Mouse (Mus musculus) kidney, embryonic 16.5 days (tissue): ENCODE measurements around the gene Rsph10b. TPM values are rescaled to one million over a fixed set of nuclear protein-coding genes. Genes with fewer than 3 reads are reported as not detected.

ENCODE experiments used
- ATAC-seq: fragments of 200-750 bp; cut with Nextera tagmentation; 2 replicates; pipeline ENCODE4 v1.8.0; 2017; ENCODE audit warnings: moderate TSS enrichment; ENCODE audit not compliant: low FRiP score, low TSS enrichment
- H3K27ac ChIP-seq: fragments of 300-500 bp; sonication (generic); 2 replicates; pipeline ENCODE4 v1.5.1; 2014; ENCODE audit warnings: low read length
- H3K27me3 ChIP-seq: fragments of 300-500 bp; sonication (generic); 2 replicates; pipeline ENCODE4 v1.6.1; 2014; ENCODE audit warnings: low read length, control low read depth, mixed read lengths; ENCODE audit not compliant: insufficient read depth
- H3K36me3 ChIP-seq: fragments of 300-500 bp; sonication (generic); 2 replicates; pipeline ENCODE4 v1.6.1; 2014; ENCODE audit warnings: low read length, control low read depth, mixed read lengths; ENCODE audit not compliant: insufficient read depth
- H3K4me1 ChIP-seq: fragments of 300-500 bp; sonication (generic); 2 replicates; pipeline ENCODE4 v1.6.1; 2014; ENCODE audit warnings: low read length, control low read depth, mixed read lengths; ENCODE audit not compliant: insufficient read depth
- H3K4me2 ChIP-seq: fragments of 300-500 bp; sonication (generic); replicated peaks from 2 replicates; pipeline ENCODE4 v1.6.1; 2014; ENCODE audit warnings: low read depth, low read length
- H3K4me3 ChIP-seq: fragments of 300-500 bp; sonication (generic); 2 replicates; pipeline ENCODE4 v1.5.1; 2014; ENCODE audit warnings: mild to moderate bottlenecking, low read length
- H3K9ac ChIP-seq: fragments of 300-500 bp; sonication (generic); replicated peaks from 2 replicates; pipeline ENCODE4 v1.6.1; 2014; ENCODE audit warnings: low read length
- H3K9me3 ChIP-seq: fragments of 300-500 bp; sonication (generic); 2 replicates; pipeline ENCODE4 v1.6.1; 2016; ENCODE audit warnings: low read length, control low read depth
- WGBS: fragments of 180-500 bp; shearing (Covaris S2); extraction: QIAGEN DNeasy Blood & Tissue Kit; methylation state at CpG from one replicate; pipeline ENCODE4 v1.1.7; 2014; 5-methylcytosine and 5-hydroxymethylcytosine counted together
- polyA plus RNA-seq: library from polyadenylated mRNA; unstranded; fragments of >200 nt; fragmentation: Nextera tagmentation; extraction: Ambion mirVana; gene quantifications from 2 replicates; pipeline ENCODE4 v1.2.1, GENCODE M21; 2015

The Rsph10b gene
- 0.45 and 0.73 TPM in 2 replicates for polyA plus RNA-seq

DNA sequence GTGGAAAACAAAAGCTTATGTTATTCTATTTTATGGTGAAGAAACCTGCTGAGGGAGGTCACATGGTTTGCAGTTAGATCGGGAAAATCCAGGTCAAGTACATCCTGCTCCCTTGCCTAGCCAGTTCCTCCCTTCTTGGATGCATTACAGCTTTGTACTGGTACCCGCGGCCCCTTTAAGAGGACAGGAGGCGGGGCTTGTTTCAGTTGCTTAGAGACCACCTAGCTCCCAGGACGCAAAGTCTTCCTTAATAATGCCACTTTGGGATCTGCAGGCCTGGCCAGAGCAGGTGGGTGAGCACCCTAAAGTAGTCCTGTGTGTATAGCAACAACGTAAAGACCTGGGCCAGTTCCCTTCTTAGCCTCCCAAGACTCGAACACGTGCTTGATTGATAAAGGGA is at the start of gene Rsph10b:
Gene Rsph10b (plus strand): TSS at position 205 of the 400 bp plus-strand sequence.
- no peak; the same call in 1 of the 2 replicates for ATAC-seq

GRCm38 (mm10) chr5:143885274-143885673 is 47.6 kb upstream of the Rsph10b start:
- WGBS: 96% methylated on average over 3 of the region's 3 CpGs
- no peak for ATAC-seq
- Histone ChIP-seq H3K4me1 (no peaks in the 10 kb centered on the region), H3K4me3 (no peak overlapping the region), H3K27ac (no peak overlapping the region), H3K27me3 (no peaks in the 10 kb centered on the region), H3K4me2 (no peak overlapping the region), H3K36me3 (peaks cover 82% of the 10 kb centered on the region), H3K9me3 (no peaks in the 10 kb centered on the region), H3K9ac (no peak overlapping the region)

More for the DNA sequence above, at the start of gene Rsph10b:
- Histone ChIP-seq H3K9me3 (no peaks in the 10 kb centered on the region), H3K4me2 (no peak within 1 kb of the TSS), H3K27me3 (no peaks in the 10 kb centered on the region), H3K9ac (no peak within 1 kb of the TSS), H3K4me3 (no peak within 1 kb of the TSS), H3K27ac (no peak within 1 kb of the TSS), H3K36me3 (peaks cover 29% of the 10 kb centered on the region), H3K4me1 (no peaks in the 10 kb centered on the region)
- WGBS: 23% methylated on average over 8 of the region's 8 CpGs

DNA sequence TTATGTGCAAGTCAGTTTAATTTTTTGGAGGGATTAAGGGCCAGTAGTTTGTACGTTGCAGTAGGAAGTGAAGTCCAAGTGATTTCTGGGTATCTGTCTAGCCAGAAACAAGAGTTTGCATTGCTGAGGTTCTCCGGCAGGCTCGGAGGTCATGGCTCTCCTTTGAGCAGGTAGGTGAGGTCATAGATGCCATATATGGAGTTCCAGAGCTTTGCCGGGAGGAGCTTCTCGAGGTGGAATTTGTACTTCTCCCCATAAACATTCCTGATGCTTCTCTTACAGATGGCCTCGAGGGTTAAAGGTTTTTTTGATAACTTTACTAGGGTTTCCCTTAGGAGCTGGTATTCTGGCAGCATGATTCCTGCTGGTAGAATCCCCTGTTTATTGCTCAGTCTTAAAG is 42.1 kb upstream of the Rsph10b start:
- Histone ChIP-seq H3K4me1 (no peaks in the 10 kb centered on the region), H3K9ac (no peak overlapping the region), H3K36me3 (peaks cover 35% of the 10 kb centered on the region), H3K4me3 (no peak overlapping the region), H3K27me3 (no peaks in the 10 kb centered on the region), H3K4me2 (no peak overlapping the region), H3K27ac (no peak overlapping the region), H3K9me3 (no peaks in the 10 kb centered on the region)
- ATAC-seq: no peak
- WGBS: 75% methylated on average over 6 of the region's 6 CpGs

DNA sequence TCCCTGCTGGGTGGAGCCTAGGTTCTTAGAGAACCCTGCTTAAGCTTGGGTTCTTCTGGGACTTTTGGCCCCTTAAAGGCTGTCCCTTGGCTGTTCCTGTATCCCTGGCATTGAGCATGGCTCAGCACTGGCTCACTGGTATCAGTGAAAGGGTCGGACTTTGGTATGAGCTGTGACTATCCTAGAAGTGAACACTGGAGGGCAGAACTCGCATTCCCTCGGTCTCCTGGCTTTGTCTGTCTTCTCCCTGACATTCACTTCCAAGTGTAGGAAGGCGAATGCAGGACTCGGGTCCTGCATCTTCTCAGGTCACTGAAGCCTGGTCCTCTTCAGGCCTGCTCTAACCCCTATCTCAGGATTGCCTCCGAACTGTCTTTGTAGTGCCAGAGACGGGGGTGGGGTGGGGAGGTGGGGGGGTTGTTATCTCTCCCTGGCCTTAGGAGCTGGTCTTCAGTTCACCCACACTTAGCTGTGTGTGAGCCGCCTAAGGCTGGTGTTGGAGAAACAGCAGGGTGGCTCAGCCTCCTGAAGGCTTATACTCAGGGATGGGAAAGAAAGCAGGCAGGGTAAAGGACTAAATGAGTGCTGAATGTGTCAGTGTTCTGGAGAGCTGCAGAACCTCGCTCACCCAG is 40.5 kb upstream of the Rsph10b start:
- WGBS: 76% methylated on average over 9 of the region's 9 CpGs
- no peaks in the 10 kb centered on the region for H3K27me3 ChIP-seq
- no peak overlapping the region for H3K9ac ChIP-seq
- no peak overlapping the region for H3K4me2 ChIP-seq
- no peak overlapping the region for H3K27ac ChIP-seq
- peaks cover 29% of the 10 kb centered on the region for H3K36me3 ChIP-seq
- no peak for ATAC-seq
- H3K4me1 ChIP-seq: no peaks in the 10 kb centered on the region
- H3K4me3 ChIP-seq: no peak overlapping the region
- no peaks in the 10 kb centered on the region for H3K9me3 ChIP-seq

- H3K36me3 ChIP-seq: peaks cover 36% of the 10 kb centered on the region
- no peak overlapping the region for H3K9ac ChIP-seq
- no peaks in the 10 kb centered on the region for H3K4me1 ChIP-seq
- H3K27me3 ChIP-seq: no peaks in the 10 kb centered on the region
- 64% methylated on average over 5 of the region's 5 CpGs for WGBS
- no peak overlapping the region for H3K4me2 ChIP-seq
- no peak for ATAC-seq
- H3K4me3 ChIP-seq: no peak overlapping the region
- H3K27ac ChIP-seq: no peak overlapping the region
- H3K9me3 ChIP-seq: no peaks in the 10 kb centered on the region
Measured at GRCm38 (mm10) chr5:143893396-143893795, 39.4 kb upstream of the Rsph10b start.

- no peaks in the 10 kb centered on the region for H3K27me3 ChIP-seq
- no peak within 1 kb of the TSS for H3K9ac ChIP-seq
- no peak within 1 kb of the TSS for H3K4me3 ChIP-seq
- no peak for ATAC-seq
- WGBS: 91% methylated on average over 14 of the region's 14 CpGs
- no peak within 1 kb of the TSS for H3K27ac ChIP-seq
- peaks cover 50% of the 10 kb centered on the region for H3K36me3 ChIP-seq
- no peaks in the 10 kb centered on the region for H3K4me1 ChIP-seq
- H3K4me2 ChIP-seq: no peak within 1 kb of the TSS
- H3K9me3 ChIP-seq: no peaks in the 10 kb centered on the region
Measured at GRCm38 (mm10) chr5:143897635-143898330, 35.1 kb upstream of the Rsph10b start, which contains the start of gene Ankrd61. Gene Ankrd61, minus strand, starts transcription at chr5:143897685.

- 60% methylated on average over 3 of the region's 3 CpGs for WGBS
- no peaks in the 10 kb centered on the region for H3K9me3 ChIP-seq
- H3K27ac ChIP-seq: no peak overlapping the region
- no peak for ATAC-seq
- H3K4me1 ChIP-seq: no peaks in the 10 kb centered on the region
- H3K4me3 ChIP-seq: no peak overlapping the region
- H3K4me2 ChIP-seq: no peak overlapping the region
- no peak overlapping the region for H3K9ac ChIP-seq
- no peaks in the 10 kb centered on the region for H3K27me3 ChIP-seq
- peaks cover 69% of the 10 kb centered on the region for H3K36me3 ChIP-seq
Measured at GRCm38 (mm10) chr5:143902111-143902510, 30.7 kb upstream of the Rsph10b start.

GRCm38 (mm10) chr5:143903813-143904212 is 29.0 kb upstream of the Rsph10b start:
- no peak for ATAC-seq
- Histone ChIP-seq H3K36me3 (peaks cover 53% of the 10 kb centered on the region), H3K27me3 (no peaks in the 10 kb centered on the region), H3K4me2 (no peak overlapping the region), H3K4me3 (no peak overlapping the region), H3K27ac (no peak overlapping the region), H3K4me1 (peaks cover 17% of the 10 kb centered on the region), H3K9ac (no peak overlapping the region), H3K9me3 (no peaks in the 10 kb centered on the region)
- WGBS: 90% methylated on average over 4 of the region's 4 CpGs

DNA sequence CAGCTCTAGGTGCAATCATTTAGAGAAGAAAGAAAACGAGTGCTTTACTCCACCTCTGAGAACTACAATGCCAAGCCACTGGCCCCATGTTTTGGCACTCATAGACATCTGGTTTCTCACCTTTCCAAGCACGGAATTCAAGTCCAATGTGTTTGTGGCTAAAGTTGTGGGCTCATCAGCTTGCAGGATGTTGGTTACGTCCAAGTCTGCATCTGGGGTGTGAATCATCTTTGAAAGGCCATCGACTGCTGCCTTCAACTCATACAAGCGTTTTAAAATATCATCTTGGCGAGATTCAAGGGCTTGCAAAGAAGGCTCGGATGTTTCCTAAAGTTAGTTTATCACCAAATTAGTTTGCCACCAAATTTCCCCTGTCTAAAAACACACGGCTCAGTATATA is 26.4 kb upstream of the Rsph10b start:
- Histone ChIP-seq H3K9me3 (no peaks in the 10 kb centered on the region), H3K4me1 (peaks cover 28% of the 10 kb centered on the region), H3K9ac (no peak overlapping the region), H3K27ac (no peak overlapping the region), H3K4me2 (no peak overlapping the region), H3K27me3 (no peaks in the 10 kb centered on the region), H3K4me3 (no peak overlapping the region), H3K36me3 (peaks cover 42% of the 10 kb centered on the region)
- 76% methylated on average over 8 of the region's 8 CpGs for WGBS
- no peak for ATAC-seq

- peaks cover 28% of the 10 kb centered on the region for H3K4me1 ChIP-seq
- peak overlapping the region; percentile 77 for H3K9ac ChIP-seq
- peak overlapping the region; percentile 91 for H3K27ac ChIP-seq
- H3K27me3 ChIP-seq: no peaks in the 10 kb centered on the region
- no peak for ATAC-seq
- H3K4me3 ChIP-seq: peak overlapping the region; percentile 78
- WGBS: 1% methylated on average over 9 of the region's 9 CpGs
- H3K9me3 ChIP-seq: no peaks in the 10 kb centered on the region
- H3K36me3 ChIP-seq: peaks cover 23% of the 10 kb centered on the region
- H3K4me2 ChIP-seq: peak overlapping the region; percentile 87
Measured at GRCm38 (mm10) chr5:143908926-143909325, 23.9 kb upstream of the Rsph10b start.
